Mouse (Mus musculus) kidney, adult 2 months (tissue): ENCODE data around the gene Cstb.

Source experiments
- CTCF ChIP-seq: fragments of 200-500 bp; conservative IDR thresholded peaks from 2 replicates; pipeline ENCODE4 v1.5.1; 2011; ENCODE audit warnings: low read depth, mild to moderate bottlenecking, control low read depth, low read length, moderate library complexity, mixed read lengths; ENCODE audit not compliant: insufficient read depth, insufficient read length
- POLR2A ChIP-seq: fragments of 200-500 bp; IDR thresholded peaks from one replicate; pipeline ENCODE4 v1.6.1; 2011; ENCODE audit warnings: low read depth, low read length, control low read depth

DNA sequence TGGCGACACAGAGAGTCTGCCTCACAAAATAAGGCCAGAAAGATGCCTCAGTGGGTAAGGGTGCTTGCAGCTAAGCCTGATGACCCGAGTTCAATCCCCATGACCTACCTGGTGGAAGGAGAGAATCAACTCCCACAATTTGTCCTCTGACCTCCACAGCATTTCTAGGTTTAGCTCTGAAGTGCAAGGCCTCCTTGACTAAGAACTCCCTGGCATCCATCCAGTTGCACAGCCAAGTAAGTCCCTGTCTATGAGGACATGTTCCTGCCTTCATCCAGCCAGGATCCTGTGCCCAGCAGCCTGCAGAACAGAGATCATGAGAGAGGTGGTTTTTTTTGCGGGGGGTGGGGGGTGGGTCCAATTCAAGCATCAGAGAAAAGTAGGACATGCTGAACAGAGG lies 46.6 kb downstream of the Cstb start:
- TF ChIP-seq POLR2A (no peak), CTCF (no peak)
